Mouse (Mus musculus): ENCODE data around the gene Adap2. TPM values are rescaled to one million over a fixed set of nuclear protein-coding genes. Genes with fewer than 3 reads are reported as not detected.
"Not testable (repeated sequence)": the region's sequence is repeated elsewhere in the genome, so short reads cannot be mapped to it uniquely, and the experiment has no call there.

Adap2 gene
- polyA plus RNA-seq, 1 experiment from 2014 or later, result 3.1 TPM

DNA sequence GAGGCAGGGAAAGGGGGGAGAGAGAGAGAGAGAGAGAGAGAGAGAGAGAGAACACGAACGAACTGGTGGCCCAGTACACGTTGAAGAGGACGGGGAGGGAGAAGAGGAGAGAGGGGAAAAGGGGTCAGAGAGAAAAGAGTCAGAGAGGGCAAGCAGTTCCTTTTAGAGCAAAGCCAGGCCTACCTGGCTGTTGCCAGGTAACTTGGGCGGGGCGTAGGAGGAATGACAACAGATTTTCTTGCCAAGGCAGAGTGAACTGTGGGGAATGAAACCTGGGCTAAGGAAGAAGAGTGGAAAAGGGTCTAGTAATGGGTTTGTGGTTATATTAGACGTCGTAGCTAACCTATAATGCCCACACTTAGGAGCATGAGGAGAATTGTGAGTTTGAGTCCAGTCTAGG lies 11.0 kb upstream of the Adap2 start:
- no peak overlapping the region for H3K9ac ChIP-seq (replicated peaks; ENCODE audit: low read length)
- H3K36me3 ChIP-seq (ENCODE audit: insufficient read depth, low read length), result peaks cover 6% of the 10 kb centered on the region; the same call in 1 of the 2 replicates
- H3K4me3 ChIP-seq (ENCODE audit: low read length), result peak overlapping the region; percentile 74; the same call in 1 of the 2 replicates
- H3K9me3 ChIP-seq (ENCODE audit: low read length), result no peaks in the 10 kb centered on the region
- H3K4me2 ChIP-seq (replicated peaks; ENCODE audit: low read depth, low read length), result peak overlapping the region; percentile 71
- H3K4me1 ChIP-seq (ENCODE audit: insufficient read depth, low read length), result peaks cover 12% of the 10 kb centered on the region; the same call in 1 of the 2 replicates
- WGBS, result 49% methylated on average over 8 of the region's 8 CpGs
- H3K27me3 ChIP-seq (ENCODE audit: insufficient read depth, low read length), result no peaks in the 10 kb centered on the region
- ATAC-seq (ENCODE audit: low FRiP score, low TSS enrichment), result no peak
- H3K27ac ChIP-seq (ENCODE audit: low read length), result no peak overlapping the region

- peaks cover 12% of the 10 kb centered on the region; the same call in 1 of the 2 replicates for H3K4me1 ChIP-seq (ENCODE audit: insufficient read depth, low read length)
- peak; percentile 29; the same call in 1 of the 2 replicates for ATAC-seq (ENCODE audit: low FRiP score, low TSS enrichment)
- no peaks in the 10 kb centered on the region for H3K9me3 ChIP-seq (ENCODE audit: low read length)
- 0 out of 2 replicates have a peak overlapping the region, but pooled peaks have one; percentile 26 for H3K9ac ChIP-seq (replicated peaks; ENCODE audit: low read length)
- H3K4me2 ChIP-seq (replicated peaks; ENCODE audit: low read depth, low read length), result peak overlapping the region; percentile 26; the same call in 1 of the 2 replicates
- WGBS, result 27% methylated on average over 10 of the region's 10 CpGs
- no peaks in the 10 kb centered on the region for H3K27me3 ChIP-seq (ENCODE audit: insufficient read depth, low read length)
- no peaks in the 10 kb centered on the region for H3K36me3 ChIP-seq (ENCODE audit: insufficient read depth, low read length)
- peak overlapping the region; percentile 77 for H3K27ac ChIP-seq (ENCODE audit: low read length)
- no peak overlapping the region for H3K4me3 ChIP-seq (ENCODE audit: low read length)
These were observed 8.1 kb upstream of the Adap2 start for GRCm38 (mm10) chr11:80145787-80146275.

DNA sequence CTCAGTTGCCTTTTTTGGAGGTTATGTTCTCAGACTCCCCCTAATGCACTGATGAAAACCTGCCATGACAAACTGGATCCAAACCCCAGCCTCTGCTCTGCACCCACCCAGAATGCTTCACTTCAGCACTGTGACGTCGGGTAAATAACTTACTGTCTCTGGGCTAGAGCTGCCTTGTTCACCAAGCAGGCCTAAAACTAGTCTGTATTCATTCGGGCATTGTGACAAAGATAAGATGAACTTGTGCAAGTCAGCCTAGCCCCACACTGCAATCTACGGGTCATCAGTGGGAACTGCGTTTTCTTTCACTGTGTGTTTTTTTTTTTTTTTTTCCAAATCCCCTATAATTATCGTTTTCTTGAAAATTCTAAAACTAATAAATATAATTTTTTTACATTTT lies 6.2 kb upstream of the Adap2 start:
- Histone ChIP-seq H3K27me3 (ENCODE audit: insufficient read depth, low read length) (peaks cover 4% of the 10 kb centered on the region; the same call in 1 of the 2 replicates), H3K4me1 (ENCODE audit: insufficient read depth, low read length) (peaks cover 8% of the 10 kb centered on the region; the same call in 1 of the 2 replicates), H3K9me3 (ENCODE audit: low read length) (no peaks in the 10 kb centered on the region), H3K9ac (replicated peaks; ENCODE audit: low read length) (no peak overlapping the region), H3K27ac (ENCODE audit: low read length) (no peak overlapping the region), H3K36me3 (ENCODE audit: insufficient read depth, low read length) (no peaks in the 10 kb centered on the region), H3K4me2 (replicated peaks; ENCODE audit: low read depth, low read length) (no peak overlapping the region), H3K4me3 (ENCODE audit: low read length) (no peak overlapping the region)
- WGBS, result 71% methylated on average over 6 of the region's 6 CpGs
- ATAC-seq (ENCODE audit: low FRiP score, low TSS enrichment), result no peak

DNA sequence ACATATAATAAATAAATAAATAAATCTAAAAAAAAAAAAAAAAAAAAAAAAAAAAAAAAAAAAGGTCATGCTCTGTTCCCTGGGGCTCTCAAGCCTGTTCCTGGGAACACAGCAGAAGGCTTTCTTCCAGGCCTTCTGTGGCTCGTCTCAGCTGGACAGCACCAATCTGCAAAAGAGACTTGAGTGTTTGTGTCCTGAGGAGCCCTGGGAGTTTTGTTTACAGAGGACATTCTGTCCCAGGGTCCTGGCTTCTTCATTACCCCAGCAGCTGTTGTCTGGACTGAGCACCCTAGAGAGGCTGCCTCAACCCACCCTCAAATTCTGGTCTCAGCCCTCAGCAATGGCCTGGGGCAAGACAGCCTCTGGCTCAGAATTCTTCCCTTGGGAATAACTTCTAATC lies 5.6 kb upstream of the Adap2 start:
- Histone ChIP-seq H3K9ac (replicated peaks; ENCODE audit: low read length) (no peak overlapping the region), H3K9me3 (ENCODE audit: low read length) (no peaks in the 10 kb centered on the region), H3K4me1 (ENCODE audit: insufficient read depth, low read length) (peaks cover 5% of the 10 kb centered on the region; the same call in 1 of the 2 replicates), H3K4me2 (replicated peaks; ENCODE audit: low read depth, low read length) (no peak overlapping the region), H3K4me3 (ENCODE audit: low read length) (no peak overlapping the region), H3K36me3 (ENCODE audit: insufficient read depth, low read length) (no peaks in the 10 kb centered on the region), H3K27ac (ENCODE audit: low read length) (no peak overlapping the region), H3K27me3 (ENCODE audit: insufficient read depth, low read length) (peaks cover 6% of the 10 kb centered on the region; the same call in 1 of the 2 replicates)
- ATAC-seq (ENCODE audit: low FRiP score, low TSS enrichment), result 0 out of 2 replicates have a peak, but pooled peaks have one; percentile 47
- 38% methylated on average over 1 of the region's 1 CpGs for WGBS

DNA sequence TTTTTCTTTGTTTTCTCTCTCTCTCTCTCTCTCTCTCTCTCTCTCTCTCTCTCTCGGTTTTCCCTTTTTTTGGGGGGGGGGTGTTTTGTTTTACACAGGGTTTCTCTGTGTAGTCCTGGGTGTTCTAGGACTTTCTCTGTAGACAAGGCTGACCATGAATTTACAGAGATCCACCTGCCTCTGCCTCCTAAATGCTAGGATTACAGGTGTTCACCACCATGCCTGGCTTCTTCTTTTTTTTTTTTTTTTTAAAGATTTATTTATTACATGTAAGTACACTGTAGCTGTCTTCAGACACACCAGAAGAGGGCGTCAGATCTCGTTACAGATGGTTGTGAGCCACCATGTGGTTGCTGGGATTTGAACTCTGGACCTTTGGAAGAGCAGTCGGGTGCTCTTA lies 4.9 kb upstream of the Adap2 start:
- not testable (repeated sequence) for H3K36me3 ChIP-seq (ENCODE audit: insufficient read depth, low read length); H3K4me3 ChIP-seq (ENCODE audit: low read length); H3K4me2 ChIP-seq (replicated peaks; ENCODE audit: low read depth, low read length); H3K27ac ChIP-seq (ENCODE audit: low read length); H3K9ac ChIP-seq (replicated peaks; ENCODE audit: low read length); H3K27me3 ChIP-seq (ENCODE audit: insufficient read depth, low read length); H3K9me3 ChIP-seq (ENCODE audit: low read length); ATAC-seq (ENCODE audit: low FRiP score, low TSS enrichment); H3K4me1 ChIP-seq (ENCODE audit: insufficient read depth, low read length)
- WGBS, result 31% methylated on average over 1 of the region's 4 CpGs

DNA sequence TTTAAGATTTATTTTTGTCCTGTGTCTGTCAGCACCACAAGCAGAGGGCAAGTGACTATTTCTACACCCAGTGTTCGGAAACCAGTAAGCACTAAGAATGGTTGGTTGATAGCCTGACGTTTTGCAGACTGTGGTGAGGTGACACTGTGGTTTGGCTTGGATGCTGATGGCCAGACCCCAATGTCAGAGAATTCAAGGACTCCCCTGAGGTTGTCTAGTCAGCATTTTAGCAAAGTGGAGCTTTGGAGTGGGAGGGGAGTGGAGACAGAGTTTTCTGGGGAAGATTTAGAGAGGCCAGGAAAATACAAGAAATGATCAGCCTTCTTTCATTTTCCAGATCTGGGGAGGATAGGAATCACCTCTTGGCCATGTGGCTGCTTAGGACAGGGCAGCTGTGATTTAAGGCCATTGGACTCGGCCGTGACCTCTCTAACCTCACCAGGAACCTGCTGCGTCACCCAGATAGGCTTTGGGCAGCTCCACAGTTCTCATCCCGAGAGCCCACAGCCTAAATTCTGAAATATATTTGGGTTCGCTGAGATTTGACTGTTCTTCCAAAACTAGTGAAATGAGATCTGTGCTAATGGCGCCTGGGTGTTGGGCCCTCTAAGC lies 4.4 kb upstream of the Adap2 start:
- peaks cover 14% of the 10 kb centered on the region for H3K27me3 ChIP-seq (ENCODE audit: insufficient read depth, low read length)
- H3K9ac ChIP-seq (replicated peaks; ENCODE audit: low read length), result no peak overlapping the region
- no peaks in the 10 kb centered on the region for H3K36me3 ChIP-seq (ENCODE audit: insufficient read depth, low read length)
- H3K27ac ChIP-seq (ENCODE audit: low read length), result no peak overlapping the region
- no peak overlapping the region for H3K4me2 ChIP-seq (replicated peaks; ENCODE audit: low read depth, low read length)
- H3K9me3 ChIP-seq (ENCODE audit: low read length), result no peaks in the 10 kb centered on the region
- H3K4me1 ChIP-seq (ENCODE audit: insufficient read depth, low read length), result peaks cover 10% of the 10 kb centered on the region; the same call in 1 of the 2 replicates
- ATAC-seq (ENCODE audit: low FRiP score, low TSS enrichment), result no peak
- WGBS, result 82% methylated on average over 8 of the region's 8 CpGs
- no peak overlapping the region for H3K4me3 ChIP-seq (ENCODE audit: low read length)

GRCm38 (mm10) chr11:80150566-80150965 lies 3.3 kb upstream of the Adap2 start:
- Histone ChIP-seq H3K27ac (ENCODE audit: low read length) (no peak overlapping the region), H3K4me2 (replicated peaks; ENCODE audit: low read depth, low read length) (no peak overlapping the region), H3K36me3 (ENCODE audit: insufficient read depth, low read length) (no peaks in the 10 kb centered on the region), H3K9me3 (ENCODE audit: low read length) (no peaks in the 10 kb centered on the region), H3K4me1 (ENCODE audit: insufficient read depth, low read length) (peaks cover 10% of the 10 kb centered on the region; the same call in 1 of the 2 replicates), H3K9ac (replicated peaks; ENCODE audit: low read length) (no peak overlapping the region), H3K4me3 (ENCODE audit: low read length) (no peak overlapping the region), H3K27me3 (ENCODE audit: insufficient read depth, low read length) (peaks cover 24% of the 10 kb centered on the region)
- no peak for ATAC-seq (ENCODE audit: low FRiP score, low TSS enrichment)
- 68% methylated on average over 5 of the region's 5 CpGs for WGBS

DNA sequence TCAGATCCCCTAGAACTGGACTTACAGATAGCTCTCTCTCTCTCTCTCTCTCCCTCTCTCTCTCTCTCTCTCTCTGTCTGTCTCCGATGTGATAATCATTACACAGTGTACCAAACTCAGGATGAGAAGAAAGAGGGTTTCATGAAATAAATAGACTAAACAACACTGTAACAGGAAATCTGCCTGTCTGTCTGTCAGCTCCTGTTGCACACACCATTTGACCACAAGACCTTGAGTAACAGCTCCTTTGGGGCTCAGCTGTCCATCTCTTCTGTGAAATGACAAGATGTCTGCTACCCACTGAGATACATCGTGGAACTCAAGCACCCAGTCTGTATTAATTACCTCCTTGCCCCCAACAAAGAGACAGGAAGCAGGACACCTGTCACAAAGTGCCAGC lies 2.4 kb upstream of the Adap2 start:
- H3K36me3 ChIP-seq (ENCODE audit: insufficient read depth, low read length), result no peaks in the 10 kb centered on the region
- 0 out of 2 replicates have a peak, but pooled peaks cover 6% of the 10 kb centered on the region for H3K4me1 ChIP-seq (ENCODE audit: insufficient read depth, low read length)
- ATAC-seq (ENCODE audit: low FRiP score, low TSS enrichment), result no peak
- no peak overlapping the region for H3K9ac ChIP-seq (replicated peaks; ENCODE audit: low read length)
- peaks cover 25% of the 10 kb centered on the region for H3K27me3 ChIP-seq (ENCODE audit: insufficient read depth, low read length)
- WGBS, result 61% methylated on average over 2 of the region's 2 CpGs
- no peak overlapping the region for H3K4me3 ChIP-seq (ENCODE audit: low read length)
- H3K9me3 ChIP-seq (ENCODE audit: low read length), result no peaks in the 10 kb centered on the region
- H3K4me2 ChIP-seq (replicated peaks; ENCODE audit: low read depth, low read length), result no peak overlapping the region
- no peak overlapping the region for H3K27ac ChIP-seq (ENCODE audit: low read length)

DNA sequence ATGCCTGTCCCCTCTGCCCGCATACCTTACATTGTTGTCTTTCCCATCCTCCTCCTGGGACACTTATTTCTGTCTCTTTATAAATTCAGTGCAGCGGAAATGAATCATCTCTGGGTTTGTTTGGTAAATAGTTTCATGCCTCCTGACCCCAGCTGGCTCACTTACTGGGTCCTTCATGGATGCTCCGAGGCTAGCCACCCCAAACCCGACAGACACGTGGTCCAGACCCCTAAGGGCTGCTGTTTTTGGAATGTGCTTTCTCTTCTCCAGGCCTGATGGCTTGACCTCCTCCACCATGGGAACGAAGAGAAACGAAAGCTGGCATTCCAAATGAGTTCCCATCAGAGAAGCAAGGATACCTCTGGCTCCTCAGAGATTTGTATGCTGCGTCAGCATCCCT lies 1.5 kb upstream of the Adap2 start:
- peaks cover 25% of the 10 kb centered on the region for H3K27me3 ChIP-seq (ENCODE audit: insufficient read depth, low read length)
- H3K9me3 ChIP-seq (ENCODE audit: low read length), result no peaks in the 10 kb centered on the region
- ATAC-seq (ENCODE audit: low FRiP score, low TSS enrichment), result no peak
- no peak overlapping the region for H3K27ac ChIP-seq (ENCODE audit: low read length)
- 0 out of 2 replicates have a peak, but pooled peaks cover 6% of the 10 kb centered on the region for H3K4me1 ChIP-seq (ENCODE audit: insufficient read depth, low read length)
- H3K9ac ChIP-seq (replicated peaks; ENCODE audit: low read length), result no peak overlapping the region
- no peaks in the 10 kb centered on the region for H3K36me3 ChIP-seq (ENCODE audit: insufficient read depth, low read length)
- 72% methylated on average over 8 of the region's 8 CpGs for WGBS
- no peak overlapping the region for H3K4me2 ChIP-seq (replicated peaks; ENCODE audit: low read depth, low read length)
- H3K4me3 ChIP-seq (ENCODE audit: low read length), result no peak overlapping the region

DNA sequence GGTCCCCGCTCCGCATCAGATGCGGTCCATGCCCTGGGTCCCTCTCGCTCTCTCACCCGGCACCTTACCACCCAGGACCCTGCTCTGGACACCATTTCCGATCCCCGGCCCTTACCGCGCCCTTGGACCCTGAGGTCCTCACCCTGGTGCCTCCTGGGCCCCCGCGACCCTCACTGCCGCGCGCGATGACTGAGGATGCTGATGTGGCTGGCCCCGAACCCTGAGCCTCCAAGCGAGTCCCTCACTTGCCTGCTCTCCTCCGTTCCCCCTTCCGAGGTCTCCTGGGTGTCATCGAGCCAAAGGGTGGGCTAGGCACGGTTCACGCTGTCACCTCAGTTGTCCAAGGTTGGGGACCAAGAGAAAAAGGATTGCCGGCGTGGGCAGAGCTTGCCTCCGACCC lies 596 bp downstream of the Adap2 start:
- H3K4me3 ChIP-seq (ENCODE audit: low read length), result peak overlapping the region; percentile 55
- peaks cover 25% of the 10 kb centered on the region for H3K27me3 ChIP-seq (ENCODE audit: insufficient read depth, low read length)
- peak overlapping the region; percentile 80 for H3K4me2 ChIP-seq (replicated peaks; ENCODE audit: low read depth, low read length)
- H3K4me1 ChIP-seq (ENCODE audit: insufficient read depth, low read length), result 0 out of 2 replicates have a peak, but pooled peaks cover 6% of the 10 kb centered on the region
- H3K9ac ChIP-seq (replicated peaks; ENCODE audit: low read length), result peak overlapping the region; percentile 70
- ATAC-seq (ENCODE audit: low FRiP score, low TSS enrichment), result peak; percentile 57
- no peaks in the 10 kb centered on the region for H3K36me3 ChIP-seq (ENCODE audit: insufficient read depth, low read length)
- no peaks in the 10 kb centered on the region for H3K9me3 ChIP-seq (ENCODE audit: low read length)
- WGBS, result 27% methylated on average over 25 of the region's 25 CpGs
- no peak overlapping the region for H3K27ac ChIP-seq (ENCODE audit: low read length)

All from kidney, embryonic 16.5 days (tissue).